Mouse (Mus musculus) gastrocnemius, adult 18-20 months (tissue): ENCODE results near the gene Dap. TPM values are rescaled to one million over a fixed set of nuclear protein-coding genes. Genes with fewer than 3 reads are reported as not detected.

Experiments
- DNase-seq: peaks from one replicate; pipeline ENCODE4 v3.0.0; 2021; ENCODE audit warnings: low spot score
- total RNA-seq, 2 experiments: library from RNA; stranded (reverse); gene quantifications; 2 replicates each; pipeline ENCODE4 v1.2.3; 2021

The Dap gene
- total RNA-seq, 2 experiments from 2014 or later, result 8.5 to 8.9 TPM

GRCm38 (mm10) chr15:31237368-31237767, 13.3 kb downstream of the Dap start:
- no peak for DNase-seq

GRCm38 (mm10) chr15:31237898-31238297, 13.8 kb downstream of the Dap start:
- no peak for DNase-seq

GRCm38 (mm10) chr15:31238611-31239010, 14.5 kb downstream of the Dap start:
- DNase-seq, result no peak

- no peak for DNase-seq
Observed at GRCm38 (mm10) chr15:31239713-31240112, 15.6 kb downstream of the Dap start.

GRCm38 (mm10) chr15:31240181-31240580, 16.1 kb downstream of the Dap start:
- DNase-seq, result no peak

- DNase-seq, result no peak
Observed at GRCm38 (mm10) chr15:31243260-31243659, 19.1 kb downstream of the Dap start.

GRCm38 (mm10) chr15:31244696-31245445, 20.8 kb downstream of the Dap start:
- DNase-seq, result no peak

- no peak for DNase-seq
Observed at GRCm38 (mm10) chr15:31245934-31246333, 21.8 kb downstream of the Dap start.

- no peak for DNase-seq
Observed at GRCm38 (mm10) chr15:31247035-31247434, 22.9 kb downstream of the Dap start.

- DNase-seq, result no peak
Observed at GRCm38 (mm10) chr15:31248882-31249281, 24.8 kb downstream of the Dap start.

- no peak for DNase-seq
Observed at GRCm38 (mm10) chr15:31250027-31250426, 25.9 kb downstream of the Dap start.

GRCm38 (mm10) chr15:31250676-31251075, 26.6 kb downstream of the Dap start:
- DNase-seq, result no peak

GRCm38 (mm10) chr15:31251189-31251588, 27.1 kb downstream of the Dap start:
- DNase-seq, result no peak

GRCm38 (mm10) chr15:31252590-31253311, 28.6 kb downstream of the Dap start:
- no peak for DNase-seq

- DNase-seq, result no peak
Observed at GRCm38 (mm10) chr15:31253380-31253779, 29.3 kb downstream of the Dap start.

GRCm38 (mm10) chr15:31253963-31254362, 29.8 kb downstream of the Dap start:
- DNase-seq, result no peak

GRCm38 (mm10) chr15:31254939-31255535, 30.9 kb downstream of the Dap start:
- DNase-seq, result no peak

- DNase-seq, result no peak
Observed at GRCm38 (mm10) chr15:31255762-31256161, 31.6 kb downstream of the Dap start.

- no peak for DNase-seq
Observed at GRCm38 (mm10) chr15:31257329-31257728, 33.2 kb downstream of the Dap start.

- no peak for DNase-seq
Observed at GRCm38 (mm10) chr15:31258029-31258692, 34.0 kb downstream of the Dap start.

- DNase-seq, result no peak
Observed at GRCm38 (mm10) chr15:31258693-31259439, 34.8 kb downstream of the Dap start.
